Mouse (Mus musculus): ENCODE measurements around the gene Atp13a2.

Gene Atp13a2

GRCm38 (mm10) chr4:140996812-140997211 is 10.1 kb downstream of the Atp13a2 start:
- DNase-seq (ENCODE audit: low spot score in 2 of 2) = no peak

GRCm38 (mm10) chr4:141005983-141006382 is 19.3 kb downstream of the Atp13a2 start:
- no peak for DNase-seq (ENCODE audit: low spot score in 2 of 2)

GRCm38 (mm10) chr4:141008028-141008427 is 21.4 kb downstream of the Atp13a2 start:
- DNase-seq (ENCODE audit: low spot score in 2 of 2) = no peak

- DNase-seq (ENCODE audit: low spot score in 2 of 2) = no peak
These were observed 23.4 kb downstream of the Atp13a2 start, which contains the start of gene Mfap2 for GRCm38 (mm10) chr4:141010118-141010517. Mfap2 (plus strand) TSS chr4:141010418.

GRCm38 (mm10) chr4:141010526-141010925 is 23.9 kb downstream of the Atp13a2 start:
- DNase-seq (ENCODE audit: low spot score in 2 of 2) = no peak

GRCm38 (mm10) chr4:141010941-141011429 is 24.3 kb downstream of the Atp13a2 start:
- DNase-seq (ENCODE audit: low spot score in 2 of 2) = no peak

- DNase-seq (ENCODE audit: low spot score in 2 of 2) = no peak
These were observed 25.1 kb downstream of the Atp13a2 start for GRCm38 (mm10) chr4:141011556-141012328.

GRCm38 (mm10) chr4:141012558-141012957 is 25.9 kb downstream of the Atp13a2 start:
- no peak for DNase-seq (ENCODE audit: low spot score in 2 of 2)

GRCm38 (mm10) chr4:141014114-141014513 is 27.4 kb downstream of the Atp13a2 start:
- no peak for DNase-seq (ENCODE audit: low spot score in 2 of 2)

- DNase-seq (ENCODE audit: low spot score in 2 of 2) = no peak
These were observed 28.2 kb downstream of the Atp13a2 start for GRCm38 (mm10) chr4:141014856-141015255.

GRCm38 (mm10) chr4:141015356-141015755 is 28.7 kb downstream of the Atp13a2 start:
- DNase-seq (ENCODE audit: low spot score in 2 of 2) = no peak

- DNase-seq (ENCODE audit: low spot score in 2 of 2) = no peak
These were observed 29.6 kb downstream of the Atp13a2 start for GRCm38 (mm10) chr4:141016311-141016710.

GRCm38 (mm10) chr4:141017657-141018436 is 31.2 kb downstream of the Atp13a2 start:
- no peak for DNase-seq (ENCODE audit: low spot score in 2 of 2)

GRCm38 (mm10) chr4:141020220-141020619 is 33.5 kb downstream of the Atp13a2 start:
- DNase-seq (ENCODE audit: low spot score in 2 of 2) = no peak

- DNase-seq (ENCODE audit: low spot score in 2 of 2) = no peak
These were observed 34.3 kb downstream of the Atp13a2 start for GRCm38 (mm10) chr4:141020811-141021613.

GRCm38 (mm10) chr4:141021614-141021929 is 34.9 kb downstream of the Atp13a2 start:
- no peak for DNase-seq (ENCODE audit: low spot score in 2 of 2)

- DNase-seq (ENCODE audit: low spot score in 2 of 2) = no peak
These were observed 37.4 kb downstream of the Atp13a2 start for GRCm38 (mm10) chr4:141024052-141024451.

- DNase-seq (ENCODE audit: low spot score in 2 of 2) = no peak
These were observed 38.3 kb downstream of the Atp13a2 start for GRCm38 (mm10) chr4:141024992-141025391.

- DNase-seq (ENCODE audit: low spot score in 2 of 2) = no peak
These were observed 44.0 kb downstream of the Atp13a2 start for GRCm38 (mm10) chr4:141030541-141031206.

- DNase-seq (ENCODE audit: low spot score in 2 of 2) = peak; percentile 66 to 75
These were observed 45.1 kb downstream of the Atp13a2 start for GRCm38 (mm10) chr4:141031733-141032132.
